Mouse (Mus musculus) olfactory bulb, adult 2 months (tissue): ENCODE results near the gene 4933430I17Rik. TPM values are rescaled to one million over a fixed set of nuclear protein-coding genes. Genes with fewer than 3 reads are reported as not detected.
A peak's percentile ranks its signal among the peaks of the same experiment; 100 is the strongest.
"Not testable (repeated sequence)": the region's sequence is repeated elsewhere in the genome, so short reads cannot be mapped to it uniquely, and the experiment has no call there.

ENCODE experiments used
- H3K27ac ChIP-seq: fragments of 200-500 bp; 2 replicates; pipeline ENCODE4 v1.5.1; 2012; ENCODE audit warnings: low read depth, low read length; ENCODE audit not compliant: insufficient read depth
- H3K4me1 ChIP-seq: fragments of 200-500 bp; 2 replicates; pipeline ENCODE4 v1.6.1; 2012; ENCODE audit warnings: low read length; ENCODE audit not compliant: control insufficient read depth, insufficient read depth
- H3K4me3 ChIP-seq: fragments of 200-500 bp; 2 replicates; pipeline ENCODE4 v1.5.1; 2012; ENCODE audit warnings: mild to moderate bottlenecking, low read depth, low read length, moderate library complexity; ENCODE audit not compliant: insufficient read depth
- CTCF ChIP-seq: fragments of 200-500 bp; IDR thresholded peaks from 2 replicates; pipeline ENCODE4 v1.5.1; 2012; ENCODE audit warnings: low read depth, mild to moderate bottlenecking, low read length, moderate library complexity; ENCODE audit not compliant: insufficient read depth
- POLR2A ChIP-seq: fragments of 200-500 bp; IDR thresholded peaks from 2 replicates; pipeline ENCODE4 v1.6.1; 2012; ENCODE audit warnings: mild to moderate bottlenecking, low read depth, low read length, moderate library complexity; ENCODE audit not compliant: insufficient read depth
- WGBS: fragments of 180-500 bp; shearing (Covaris S2); methylation state at CpG from one replicate; pipeline ENCODE4 v1.1.7; 2018; 5-methylcytosine and 5-hydroxymethylcytosine counted together
- polyA plus RNA-seq: library from polyadenylated mRNA; stranded (reverse); fragments of >200 nt; gene quantifications from 2 replicates; pipeline ENCODE4 v1.2.4, GENCODE M21; 2012; ENCODE audit warnings: low replicate concordance; ENCODE audit not compliant: missing spikeins, insufficient read depth, insufficient read length

The 4933430I17Rik gene
- polyA plus RNA-seq, 1 experiment: not detected

- no peak for TF ChIP-seq CTCF
- TF ChIP-seq POLR2A: no peak
- 18% methylated on average over 18 of the region's 18 CpGs for WGBS
- peaks cover 15% of the 10 kb centered on the region for H3K4me1 ChIP-seq
- peak overlapping the region; percentile 46 for H3K4me3 ChIP-seq
- H3K27ac ChIP-seq: 0 out of 2 replicates have a peak overlapping the region, but pooled peaks have one; percentile 0
These were observed 57.4 kb downstream of the 4933430I17Rik start for GRCm38 (mm10) chr4:62582365-62583264.

- H3K27ac ChIP-seq: 0 out of 2 replicates have a peak overlapping the region, but pooled peaks have one; percentile 5
- WGBS: 10% methylated on average over 42 of the region's 42 CpGs
- H3K4me3 ChIP-seq: peak overlapping the region; percentile 46
- peaks cover 15% of the 10 kb centered on the region for H3K4me1 ChIP-seq
- TF ChIP-seq POLR2A: no peak
- no peak for TF ChIP-seq CTCF
These were observed 58.3 kb downstream of the 4933430I17Rik start for GRCm38 (mm10) chr4:62583265-62584092.

- peaks cover 17% of the 10 kb centered on the region for H3K4me1 ChIP-seq
- no peak overlapping the region for H3K4me3 ChIP-seq
- no peak overlapping the region for H3K27ac ChIP-seq
- 94% methylated on average over 8 of the region's 8 CpGs for WGBS
- TF ChIP-seq CTCF (no peak), POLR2A (no peak)
These were observed 61.9 kb downstream of the 4933430I17Rik start for GRCm38 (mm10) chr4:62587067-62587466.

GRCm38 (mm10) chr4:62590878-62591277, 65.7 kb downstream of the 4933430I17Rik start:
- TF ChIP-seq CTCF: no peak
- no peak for TF ChIP-seq POLR2A
- Histone ChIP-seq H3K4me1 (0 out of 2 replicates have a peak, but pooled peaks cover 5% of the 10 kb centered on the region), H3K4me3 (no peak overlapping the region), H3K27ac (no peak overlapping the region)
- 81% methylated on average over 1 of the region's 1 CpGs for WGBS

GRCm38 (mm10) chr4:62591326-62591725, 66.2 kb downstream of the 4933430I17Rik start:
- Histone ChIP-seq H3K27ac (no peak overlapping the region), H3K4me1 (0 out of 2 replicates have a peak, but pooled peaks cover 5% of the 10 kb centered on the region), H3K4me3 (no peak overlapping the region)
- TF ChIP-seq CTCF (no peak), POLR2A (no peak)
- 50% methylated on average over 11 of the region's 11 CpGs for WGBS

- not testable (repeated sequence) for H3K27ac ChIP-seq, H3K4me1 ChIP-seq, H3K4me3 ChIP-seq
- 96% methylated on average over 24 of the region's 24 CpGs for WGBS
These were observed 68.5 kb downstream of the 4933430I17Rik start for GRCm38 (mm10) chr4:62593546-62594240.

- no peak overlapping the region for H3K4me3 ChIP-seq
- no peak overlapping the region for H3K27ac ChIP-seq
- 0 out of 2 replicates have a peak, but pooled peaks cover 5% of the 10 kb centered on the region for H3K4me1 ChIP-seq
- no peak for TF ChIP-seq POLR2A
- TF ChIP-seq CTCF: no peak
- 70% methylated on average over 5 of the region's 5 CpGs for WGBS
These were observed 69.3 kb downstream of the 4933430I17Rik start for GRCm38 (mm10) chr4:62594442-62594841.

- no peak for TF ChIP-seq CTCF
- TF ChIP-seq POLR2A: no peak
- Histone ChIP-seq H3K4me1 (0 out of 2 replicates have a peak, but pooled peaks cover 2% of the 10 kb centered on the region), H3K4me3 (no peak overlapping the region), H3K27ac (no peak overlapping the region)
- WGBS: 42% methylated on average over 5 of the region's 5 CpGs
These were observed 70.9 kb downstream of the 4933430I17Rik start for GRCm38 (mm10) chr4:62596051-62596450.

Other genes with a start within 250 kb of the 4933430I17Rik start
- gene Fkbp15, start 164.8 kb upstream of the 4933430I17Rik start, polyA plus RNA-seq: not detected in 2 replicates
- not detected in 2 replicates for gene Slc31a1, start 164.6 kb upstream of the 4933430I17Rik start, polyA plus RNA-seq
- not detected in 2 replicates for gene Cdc26, start 116.7 kb upstream of the 4933430I17Rik start, polyA plus RNA-seq
- not detected in 2 replicates for gene Prpf4, start 116.6 kb upstream of the 4933430I17Rik start, polyA plus RNA-seq
- gene Rnf183, start 90.1 kb upstream of the 4933430I17Rik start, polyA plus RNA-seq: not detected in 2 replicates
- not detected in 2 replicates for gene Wdr31, start 54.5 kb upstream of the 4933430I17Rik start, polyA plus RNA-seq
- not detected in 2 replicates for gene Bspry, start 45.3 kb upstream of the 4933430I17Rik start, polyA plus RNA-seq
- not detected in 2 replicates for gene Hdhd3, start 21.9 kb upstream of the 4933430I17Rik start, polyA plus RNA-seq
- gene Alad, start 5.5 kb upstream of the 4933430I17Rik start, polyA plus RNA-seq: not detected in 2 replicates
- not detected in 2 replicates for gene Pole3, start 301 bp upstream of the 4933430I17Rik start, polyA plus RNA-seq
- gene Rgs3, start 34.5 kb downstream of the 4933430I17Rik start, polyA plus RNA-seq: not detected in 2 replicates